Mouse (Mus musculus): ENCODE measurements around the gene Lce3f.

Lce3f gene

DNA sequence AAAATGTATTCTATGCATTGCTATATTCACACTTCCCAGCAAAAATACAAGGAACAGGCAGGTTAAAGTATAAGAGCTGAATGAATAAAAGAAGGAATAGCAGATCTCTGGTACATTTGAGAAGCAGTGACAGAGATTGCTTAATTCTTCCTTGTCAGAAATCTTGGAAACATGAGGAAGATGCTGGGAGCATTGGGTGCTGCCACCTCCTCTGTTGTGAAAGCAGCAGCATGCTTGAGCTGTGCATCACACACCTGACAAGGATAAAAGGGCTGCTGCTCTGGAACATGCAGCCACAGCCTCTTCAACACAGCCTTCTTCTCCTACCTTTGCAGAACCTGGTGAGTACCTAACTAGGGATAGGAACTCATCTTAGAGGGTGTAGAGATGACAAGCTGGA is at the start of gene Lce3f:
Lce3f (plus strand) TSS at position 301 of the 400 bp plus-strand sequence.
- DNase-seq = no peak

DNA sequence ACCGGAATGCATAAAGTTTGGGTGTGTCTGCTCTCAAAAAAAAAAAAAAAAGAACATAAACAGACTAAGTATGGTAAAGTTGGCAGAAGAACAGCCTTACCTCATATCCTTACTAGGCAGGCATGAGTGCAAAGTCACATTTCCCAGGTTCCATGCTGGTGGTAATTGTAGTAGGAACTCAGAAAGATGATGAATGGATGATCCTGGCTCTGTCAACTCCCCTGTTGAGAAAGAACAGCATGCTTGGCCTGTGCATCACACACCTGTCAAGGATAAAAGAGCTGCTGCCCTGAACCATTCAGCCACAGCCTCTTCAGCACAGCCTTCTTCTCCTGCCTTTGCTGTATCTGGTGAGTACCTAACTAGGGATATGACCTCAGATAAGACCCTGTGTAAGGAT is 47.8 kb upstream of the Lce3f start, which contains the start of gene Lce3c:
Lce3c (plus strand) TSS at position 301 of the 400 bp plus-strand sequence.
- DNase-seq = no peak

DNA sequence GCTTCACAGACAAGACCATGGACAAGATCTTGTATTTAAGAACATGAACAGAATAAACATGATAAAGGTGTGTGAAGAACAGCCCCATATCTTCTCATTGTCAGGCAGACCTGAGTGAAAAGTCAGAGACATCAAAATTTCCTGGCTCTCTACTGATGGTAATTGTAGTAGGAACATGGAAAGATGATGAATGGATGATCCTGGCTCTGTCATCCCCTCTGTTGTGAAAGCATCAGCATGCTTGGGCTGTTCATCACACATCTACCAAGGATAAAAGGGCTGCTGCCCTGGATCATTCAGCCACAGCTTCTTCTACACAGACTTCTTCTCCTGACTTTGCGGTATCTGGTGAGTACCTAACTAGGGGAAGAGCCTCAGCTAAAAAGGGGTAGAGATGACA is 34.9 kb upstream of the Lce3f start, which contains the start of gene Lce3d:
Lce3d (plus strand) TSS at position 301 of the 400 bp plus-strand sequence.
- no peak for DNase-seq

DNA sequence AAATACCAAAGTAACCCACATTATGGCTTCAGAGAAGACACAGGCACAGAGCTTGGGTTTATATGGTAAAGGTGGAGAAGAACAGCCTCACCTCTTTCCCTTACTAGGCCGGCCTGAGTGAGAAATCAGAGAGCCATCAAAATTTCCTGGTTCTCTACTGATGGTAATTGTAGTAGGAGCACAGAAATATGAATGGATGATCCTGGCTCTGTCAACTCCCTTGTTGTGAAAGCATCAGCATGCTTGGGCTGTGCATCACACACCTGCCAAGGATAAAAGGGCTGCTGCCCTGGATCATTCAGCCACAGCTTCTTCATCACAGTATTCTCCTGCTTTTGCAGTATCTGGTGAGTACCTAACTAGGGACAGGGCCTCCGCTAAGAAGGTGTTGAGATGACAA is 25.3 kb upstream of the Lce3f start, which contains the start of gene Lce3e:
Lce3e (plus strand) TSS at position 301 of the 400 bp plus-strand sequence.
- DNase-seq = no peak

DNA sequence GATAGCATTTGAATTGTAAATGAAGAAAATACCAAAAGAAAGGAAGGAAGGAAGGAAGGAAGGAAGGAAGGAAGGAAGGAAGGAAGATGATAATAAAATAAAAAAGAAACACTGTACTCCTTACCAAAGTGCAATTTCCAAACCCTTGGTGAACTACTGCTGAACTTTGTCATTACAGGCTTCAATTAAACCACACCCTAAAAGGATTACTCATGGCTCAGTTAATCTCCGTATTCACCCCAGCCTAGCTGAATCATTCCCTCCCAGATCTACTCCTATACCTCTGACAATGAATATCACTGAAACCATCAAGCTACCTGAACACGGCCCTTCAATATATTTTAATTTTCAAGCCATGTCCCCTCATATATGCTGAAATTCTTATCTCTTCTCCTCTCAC is 13.5 kb upstream of the Lce3f start:
- no peak for DNase-seq

DNA sequence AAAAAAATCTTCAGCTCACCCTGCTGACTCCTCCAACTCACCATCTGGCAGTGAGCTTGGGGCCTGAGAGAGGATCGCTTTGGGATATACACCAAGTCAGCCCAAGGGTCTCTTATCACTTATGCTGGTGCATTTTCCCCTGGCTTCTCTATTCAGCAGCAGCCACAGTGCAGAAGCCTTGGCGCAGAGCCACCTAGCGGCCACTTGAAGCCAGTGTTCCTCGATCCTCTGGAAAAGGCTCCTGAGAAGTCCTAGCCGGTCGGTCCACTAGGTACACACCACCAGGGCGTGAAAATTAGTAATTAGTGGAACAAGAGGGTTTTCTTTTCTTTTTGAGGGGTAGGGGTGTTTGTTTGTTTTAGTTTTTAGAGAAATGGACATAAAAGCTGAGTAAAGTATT is 6.7 kb downstream of the Lce3f start:
- peak; percentile 63 for DNase-seq

DNA sequence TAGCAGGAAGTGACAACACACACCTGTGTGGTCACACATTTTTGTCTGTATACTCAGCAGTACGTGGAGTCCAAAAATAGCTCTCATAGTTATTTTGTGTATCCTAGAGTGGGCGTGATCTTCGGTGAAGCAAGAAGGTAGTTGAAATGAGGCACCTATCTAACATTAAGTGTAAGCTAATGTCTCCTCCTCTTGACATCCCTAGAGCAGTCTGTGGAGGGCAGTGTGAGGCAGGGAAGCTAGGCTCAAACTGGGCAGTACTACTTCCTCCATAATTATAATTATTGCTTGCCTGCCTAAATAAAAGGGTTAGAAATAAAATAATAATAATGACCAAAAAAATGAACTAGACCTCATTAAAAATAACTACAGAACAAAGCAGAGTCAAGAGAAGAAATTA is 8.6 kb downstream of the Lce3f start:
- DNase-seq = no peak

DNA sequence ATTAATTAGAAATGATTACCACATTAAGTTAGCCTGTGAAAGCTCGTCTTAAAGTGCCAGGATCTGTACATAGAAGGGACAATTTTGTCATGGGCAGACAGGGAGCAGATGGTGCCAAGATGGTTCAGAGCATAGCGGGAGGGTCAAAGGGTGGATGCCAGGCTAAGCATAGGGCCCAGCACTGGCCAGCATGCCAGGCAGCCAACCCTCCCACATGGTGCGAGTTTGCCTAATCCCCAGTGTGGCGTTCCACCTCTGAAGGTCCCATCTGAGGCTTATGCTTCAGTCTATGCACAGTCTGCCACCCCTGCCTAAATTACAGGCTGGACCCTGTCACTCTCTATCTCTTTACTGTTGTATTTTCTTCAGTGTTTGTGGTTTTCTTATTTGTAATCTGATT is 10.8 kb downstream of the Lce3f start:
- DNase-seq = no peak

DNA sequence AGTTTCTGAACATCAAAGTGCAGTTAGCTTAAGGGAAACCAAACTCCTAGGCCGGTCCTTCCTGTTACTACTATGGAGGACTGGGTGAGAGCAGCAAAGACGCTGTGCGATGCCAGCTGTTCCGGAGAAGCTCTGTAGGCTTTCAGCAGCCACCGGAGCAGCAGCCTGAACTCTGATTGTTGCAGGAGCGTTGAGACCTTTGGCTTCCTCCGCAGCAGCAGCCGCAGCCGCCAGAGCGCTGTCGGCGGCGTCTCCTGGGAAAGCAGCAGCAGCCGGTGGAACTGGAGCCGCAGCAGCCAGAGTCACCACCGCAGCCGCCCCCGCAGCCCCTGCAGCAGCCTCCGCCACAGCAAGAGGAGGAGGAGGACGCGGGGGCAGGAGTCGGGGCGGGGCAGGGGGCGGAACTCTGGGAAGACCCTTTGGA is 22.4 kb downstream of the Lce3f start:
- DNase-seq = peak; percentile 11

DNA sequence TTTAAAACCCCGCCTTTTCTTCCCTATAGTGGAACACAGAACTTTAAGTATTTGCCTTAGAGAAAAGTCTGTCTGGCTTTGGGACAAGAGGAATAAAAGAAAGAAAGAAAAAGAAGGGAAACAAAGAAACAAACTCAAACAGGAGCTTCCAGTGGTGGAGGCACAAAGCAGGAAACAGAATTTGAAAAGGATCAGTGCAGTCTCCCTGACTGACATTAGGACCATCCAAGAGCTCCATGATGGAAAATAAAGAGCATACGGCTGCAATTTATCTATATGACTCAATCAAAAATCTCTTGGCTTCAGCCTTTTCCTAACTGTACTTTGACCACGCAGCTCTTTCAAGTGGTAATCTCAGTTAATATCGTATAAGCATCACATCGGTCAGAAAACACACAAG is 22.8 kb downstream of the Lce3f start:
- no peak for DNase-seq

DNA sequence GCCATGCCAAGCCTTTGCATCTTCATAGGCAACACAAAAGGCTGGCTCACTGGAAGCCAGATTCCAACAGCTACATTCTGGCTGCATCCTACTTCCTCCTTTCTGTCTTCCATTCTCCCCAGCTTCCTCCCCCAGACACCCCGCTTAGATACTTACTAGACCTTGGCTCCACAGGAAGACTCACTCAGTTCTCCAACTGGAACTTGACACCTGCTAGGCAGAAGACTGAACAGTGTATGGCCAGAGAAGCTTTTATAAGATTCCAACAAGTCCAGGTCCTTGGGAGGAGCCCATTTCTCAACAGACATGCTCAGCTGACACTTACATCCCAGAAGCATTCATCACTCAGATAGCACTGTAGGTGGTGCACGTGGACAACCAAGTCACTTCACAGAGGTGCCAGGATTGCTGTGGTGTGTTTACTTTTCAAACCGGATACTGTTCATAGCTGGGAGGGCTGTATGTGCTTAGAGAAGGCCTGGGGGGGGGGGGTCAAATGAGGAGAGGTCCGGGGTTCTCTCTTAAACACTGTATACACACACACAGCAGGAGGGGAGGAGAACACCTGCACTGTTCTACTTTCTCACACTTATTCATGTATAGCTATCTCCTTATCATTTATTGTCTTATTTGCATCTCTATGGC is 23.6 kb downstream of the Lce3f start, which contains the start of gene Crct1:
Crct1 (minus strand) TSS at position 228 of the 645 bp plus-strand sequence.
- DNase-seq = no peak

DNA sequence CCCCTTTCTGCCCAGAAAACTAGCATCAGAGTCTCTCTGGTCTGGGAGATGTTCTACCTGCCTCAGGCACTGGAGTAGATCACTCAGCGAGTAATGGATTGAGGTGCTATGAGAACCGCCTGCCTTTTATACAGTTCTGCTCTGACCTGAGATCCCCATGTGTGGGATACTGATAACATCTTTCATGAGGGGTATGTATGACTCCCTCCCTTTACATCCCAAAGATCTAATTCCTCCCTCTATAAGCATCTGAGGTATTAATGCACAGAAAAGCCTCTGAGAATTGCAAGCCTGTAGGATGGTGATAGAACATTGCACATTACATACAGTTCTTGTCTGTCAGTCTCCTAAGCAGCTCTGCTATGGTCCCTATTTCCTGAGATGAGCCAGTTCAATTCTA is 26.9 kb downstream of the Lce3f start, which contains the start of gene Lce1m:
Lce1m (minus strand) TSS at position 101 of the 400 bp plus-strand sequence.
- no peak for DNase-seq

DNA sequence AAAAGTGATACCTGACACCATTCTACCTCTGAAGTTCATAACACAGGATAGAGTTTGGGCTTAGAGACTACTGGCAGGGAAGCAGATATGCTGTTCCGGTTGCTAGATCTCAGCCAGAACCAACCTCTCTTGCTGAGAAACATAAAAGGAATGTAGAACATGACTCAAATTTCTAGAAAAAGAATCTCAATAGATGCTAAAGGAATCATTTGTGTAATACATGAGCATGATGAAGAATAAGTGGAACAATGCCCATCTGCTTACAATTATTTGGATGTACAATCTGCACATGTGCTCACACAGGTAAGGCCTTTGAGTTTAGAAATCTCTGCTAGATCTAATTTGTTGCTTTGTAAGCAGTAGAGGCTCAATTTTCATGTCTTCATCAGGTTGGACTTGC is 29.1 kb downstream of the Lce3f start:
- DNase-seq = no peak

DNA sequence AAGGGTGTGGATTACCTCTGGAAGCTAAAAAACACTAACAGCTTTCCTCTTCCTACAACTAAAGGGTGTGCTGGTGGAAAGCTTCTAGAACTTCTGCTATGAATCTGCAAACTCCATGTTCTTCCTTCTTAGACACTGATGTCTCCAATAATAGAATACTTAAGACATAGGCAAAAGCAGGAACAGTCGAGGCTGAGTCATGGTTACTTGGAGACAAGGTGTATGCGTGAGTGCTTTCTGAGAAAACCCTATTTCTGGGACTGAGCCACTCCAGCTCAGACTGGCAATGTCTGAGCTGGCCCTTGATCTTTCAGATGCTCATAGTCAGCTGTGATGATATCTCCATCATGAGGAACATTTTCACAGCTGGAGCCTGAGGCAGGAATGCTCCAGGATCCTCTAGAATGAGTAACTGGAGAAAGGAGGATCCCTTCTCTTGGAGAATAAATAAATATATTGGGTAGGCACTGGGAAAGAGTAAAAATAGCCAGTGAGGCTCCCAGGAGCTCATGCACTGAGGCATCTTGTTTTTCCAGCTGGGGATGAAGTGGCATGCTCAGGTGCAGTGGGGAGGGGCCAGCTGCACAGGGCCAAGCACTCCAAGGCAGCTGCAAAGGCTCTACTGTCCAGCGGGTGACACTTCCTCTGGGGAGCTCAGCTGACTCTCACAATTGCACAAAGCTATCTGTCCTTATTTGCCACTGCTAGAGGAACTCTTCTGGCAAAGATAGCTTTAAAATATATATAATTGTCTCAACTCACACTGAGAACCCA is 31.6 kb downstream of the Lce3f start:
- DNase-seq = no peak

DNA sequence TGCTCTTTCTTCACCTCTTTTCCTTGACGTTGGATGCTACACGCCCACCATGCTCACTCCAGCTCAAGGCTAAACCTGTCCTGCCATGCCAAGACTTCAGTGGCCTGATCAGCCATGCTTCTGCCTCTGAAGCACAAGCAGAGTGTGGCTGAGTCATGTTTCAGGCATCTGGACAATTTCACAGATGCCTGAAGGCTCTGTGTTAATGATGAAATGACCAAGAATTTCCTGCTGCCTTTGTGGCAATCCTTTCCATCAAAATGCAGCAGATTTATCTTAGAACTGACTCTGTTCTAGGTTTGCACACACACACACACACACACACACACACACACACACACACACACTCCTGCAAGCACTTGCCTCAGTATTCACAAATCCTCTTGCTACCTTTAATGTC is 33.5 kb downstream of the Lce3f start:
- DNase-seq = no peak

DNA sequence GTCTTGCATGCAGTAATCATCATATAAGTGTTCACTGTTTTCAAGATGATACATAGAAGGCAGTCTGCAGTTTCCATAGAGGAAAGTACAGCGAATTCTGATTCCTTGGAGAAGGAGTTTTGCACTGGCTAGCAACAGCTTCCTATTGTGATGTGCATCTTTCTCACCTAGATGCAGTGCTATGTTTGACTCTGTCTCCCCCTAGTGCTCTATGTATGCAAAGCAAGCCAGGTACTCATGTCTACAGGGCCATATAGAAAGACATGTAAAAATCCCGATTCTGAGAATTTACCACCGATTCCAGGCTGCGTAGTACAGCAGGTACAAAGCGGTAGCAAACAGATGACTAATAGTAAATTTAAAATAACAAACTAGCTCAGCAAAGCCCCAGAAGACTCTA is 39.4 kb downstream of the Lce3f start:
- DNase-seq = peak; percentile 39

Data from kidney, adult 9 months (tissue).